Mouse (Mus musculus): ENCODE results near the gene Gm47959.

Gene Gm47959

DNA sequence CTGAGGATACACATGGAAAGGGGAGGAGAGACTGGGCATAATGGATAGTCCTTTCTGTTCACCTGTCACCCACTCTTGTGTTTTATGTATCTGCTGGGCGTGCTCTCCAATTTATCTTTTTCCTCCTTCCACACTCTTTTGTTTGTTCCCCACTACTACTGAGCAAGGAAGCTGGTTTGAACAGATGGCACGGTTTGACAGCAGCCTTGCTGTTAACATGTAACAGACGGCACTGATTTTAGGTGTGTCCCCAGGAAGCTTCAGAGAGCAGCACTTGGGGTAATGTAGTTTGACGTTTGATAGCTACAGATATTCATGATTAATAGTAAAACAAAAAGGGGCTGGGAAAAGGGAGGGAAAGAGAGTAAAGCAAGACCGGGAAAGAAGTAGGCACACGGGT, 7.1 kb downstream of the Gm47959 start:
- CTCF ChIA-PET = no interaction called here
- POLR2A ChIA-PET = no interaction called here

DNA sequence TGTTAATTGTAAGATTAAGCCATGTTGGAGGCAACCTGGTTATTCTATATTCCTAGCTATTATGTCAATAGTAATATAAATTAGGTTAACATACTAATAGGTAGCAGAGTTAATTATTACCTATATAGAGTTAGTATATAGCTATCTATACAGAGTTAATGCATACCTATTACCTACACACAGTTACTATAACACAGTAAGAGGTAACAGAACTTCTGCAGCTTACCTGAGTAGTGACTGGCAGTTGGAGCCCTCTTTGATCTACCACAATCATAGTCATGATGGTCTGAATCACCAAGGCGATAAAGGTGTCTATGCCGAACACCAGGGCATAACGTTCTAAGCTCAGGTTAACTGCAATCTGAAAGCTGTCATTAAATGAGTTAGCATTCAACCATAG, 14.1 kb downstream of the Gm47959 start:
- ChIA-PET POLR2A (no interaction called here), CTCF (no interaction called here)

DNA sequence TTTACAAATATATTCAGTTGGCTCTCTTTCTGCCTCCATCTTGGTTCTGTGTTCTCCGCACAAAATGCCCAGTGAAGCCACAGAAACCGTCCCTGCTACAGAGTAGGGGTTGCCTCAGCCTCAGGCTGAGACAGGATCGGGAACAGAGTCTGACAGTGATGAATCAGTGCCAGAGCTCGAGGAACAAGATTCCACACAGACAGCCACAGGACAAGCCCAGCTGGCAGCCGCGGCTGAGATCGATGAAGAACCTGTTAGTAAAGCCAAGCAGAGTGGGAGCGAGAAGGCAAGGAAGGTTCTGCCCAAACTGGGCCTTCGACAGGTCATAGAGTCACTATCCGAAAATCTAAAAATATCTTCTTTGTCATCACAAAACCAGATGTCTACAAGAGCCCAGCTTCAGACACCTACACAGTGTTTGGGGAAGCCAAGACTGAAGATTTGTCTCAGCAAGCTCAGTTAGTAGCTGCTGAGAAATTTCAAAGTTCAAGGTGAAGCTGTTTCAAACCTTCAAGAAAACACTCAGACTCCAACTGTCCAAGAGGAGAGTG, 15.1 kb downstream of the Gm47959 start:
- CTCF ChIA-PET = no interaction called here
- POLR2A ChIA-PET = interaction anchor here in 1 of 4 experiments (0.6 kb wide), 1 partner anchor 31 kb away, joined by 3 read pairs; no protein-coding TSS in a partner anchor

DNA sequence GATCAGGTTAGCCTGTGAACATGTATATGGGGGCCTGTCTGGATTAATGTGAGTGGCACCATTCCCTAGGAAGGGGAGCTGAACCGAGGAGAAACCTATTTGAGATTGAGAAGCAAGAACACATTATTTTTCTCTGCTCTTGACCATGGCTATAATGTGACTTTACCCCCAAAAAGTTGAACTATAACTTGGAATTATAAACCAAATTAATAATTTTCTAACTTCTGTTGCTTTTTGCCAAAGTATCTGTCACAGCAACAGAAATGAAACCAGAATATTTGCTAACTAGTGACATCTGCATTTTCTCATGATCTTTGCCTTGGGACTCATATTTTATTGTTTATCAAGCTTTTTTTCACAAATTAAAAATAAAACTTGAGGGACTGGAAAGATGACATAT, 16.2 kb downstream of the Gm47959 start:
- CTCF ChIA-PET = no interaction called here

DNA sequence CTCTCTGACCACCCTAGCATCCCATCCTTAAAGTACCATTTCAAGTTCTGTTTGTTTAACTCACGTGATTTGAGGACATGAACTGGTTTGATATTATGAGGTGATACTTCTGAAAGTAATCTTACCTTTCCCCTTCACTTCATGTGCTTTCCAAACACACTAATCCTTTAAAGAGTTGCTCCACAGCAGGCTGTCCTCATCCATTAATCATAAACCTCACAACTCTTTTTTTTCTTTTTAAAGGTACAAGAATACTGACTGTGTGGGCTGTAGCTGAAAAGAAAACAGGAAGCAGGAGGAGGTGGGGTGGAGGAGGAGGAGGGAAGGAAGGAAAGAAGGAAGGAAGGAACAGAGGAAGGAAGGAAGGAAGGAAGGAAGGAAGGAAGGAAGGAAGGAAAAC, 31.6 kb downstream of the Gm47959 start:
- CTCF ChIA-PET = no interaction called here
- POLR2A ChIA-PET = no interaction called here

More for the DNA sequence above, 16.2 kb downstream of the Gm47959 start:
- POLR2A ChIA-PET = interaction anchor here in 1 of 4 experiments (0.6 to 0.9 kb wide), 2 partner anchors 11 kb away, joined by 4 read pairs; no protein-coding TSS in a partner anchor

DNA sequence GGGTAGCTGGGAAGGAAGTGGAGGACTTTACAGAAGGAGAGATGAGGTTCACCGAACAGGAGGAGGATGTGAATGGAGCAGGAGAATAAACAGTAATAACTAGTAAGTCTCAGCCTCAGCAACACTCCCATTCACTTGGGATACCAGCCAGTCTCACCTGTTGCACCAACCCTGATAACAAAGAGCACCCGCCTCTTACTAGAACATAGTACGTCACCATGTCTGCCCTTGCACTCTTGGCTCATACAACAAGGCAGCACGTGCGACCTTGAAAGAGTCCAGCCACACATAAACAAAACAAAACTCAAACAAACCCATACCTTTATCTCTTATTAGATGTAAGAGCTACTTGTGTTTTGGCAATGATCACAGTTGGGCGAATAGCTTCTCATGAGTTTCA, 32.2 kb downstream of the Gm47959 start:
- ChIA-PET CTCF (no interaction called here), POLR2A (no interaction called here)

DNA sequence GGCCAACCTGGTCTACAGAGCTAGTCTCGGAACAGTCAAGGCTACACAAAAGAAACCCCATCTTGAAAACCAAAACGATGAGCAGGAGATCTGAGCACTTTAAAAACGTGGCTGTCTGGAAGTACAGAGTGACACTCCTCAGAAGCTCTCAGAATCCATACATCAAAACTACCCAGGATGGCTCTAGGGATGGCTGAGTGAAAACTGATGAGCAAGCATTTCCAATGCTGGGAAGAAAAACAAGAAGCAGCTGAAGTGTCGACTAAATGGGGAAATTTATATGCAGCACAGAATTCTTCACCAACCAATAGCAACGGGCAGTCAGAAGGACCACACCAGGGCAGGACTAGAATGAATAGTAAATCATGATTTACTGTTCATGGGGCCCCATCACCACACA, 34.2 kb downstream of the Gm47959 start:
- CTCF ChIA-PET = interaction anchor here in 1 of 4 experiments (1.0 kb wide), 1 partner anchor 31 kb away, joined by 4 read pairs; no protein-coding TSS in a partner anchor
- POLR2A ChIA-PET = interaction anchor here in 2 of 4 experiments (1.4 to 1.5 kb wide), 2 partner anchors 10 to 14 kb away, joined by 3 to 4 read pairs; partner anchors contain the start of gene Gm47969 (in 1 of the 2)

DNA sequence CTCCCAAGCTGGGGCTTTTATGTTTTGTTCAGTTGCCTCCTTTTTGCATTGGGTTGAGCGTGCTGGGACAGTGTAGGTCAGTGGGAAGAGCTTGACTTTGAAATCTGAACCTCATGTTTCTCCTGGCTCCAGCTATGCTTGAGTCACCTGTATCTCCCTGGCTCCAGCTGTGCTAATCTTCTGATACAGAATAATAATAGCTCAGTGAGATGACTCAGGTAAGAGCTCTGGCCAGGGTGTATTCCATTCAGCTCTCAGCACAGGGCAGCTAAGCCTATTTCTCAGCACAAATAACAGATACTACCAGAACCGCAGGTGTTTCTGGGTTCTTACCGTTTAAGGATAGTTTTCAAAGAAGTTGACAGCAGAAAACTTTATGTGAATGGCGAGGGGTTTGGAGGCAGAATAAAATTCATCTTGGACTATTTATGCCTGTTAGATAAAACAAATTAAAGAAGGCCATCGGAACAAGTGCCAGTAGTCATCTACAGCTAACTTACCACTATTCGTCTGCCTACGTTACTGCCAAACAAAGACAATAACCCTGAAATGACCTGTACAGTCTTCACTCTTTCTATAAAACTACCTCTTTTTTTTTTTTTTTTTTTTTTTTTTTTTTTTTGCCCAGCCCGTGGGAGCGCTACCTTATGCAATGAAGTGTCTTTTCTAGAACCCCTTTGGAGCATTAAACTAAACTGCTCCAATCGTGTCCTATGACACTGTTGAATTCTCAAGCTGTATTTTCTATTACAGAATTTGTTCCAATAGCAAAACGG, 36.7 kb downstream of the Gm47959 start:
- ChIA-PET POLR2A (interaction anchor here in 2 of 4 experiments (0.6 to 1.3 kb wide), 4 partner anchors 13 to 678 kb away, joined by 3 to 5 read pairs (median 3); no protein-coding TSS in a partner anchor), CTCF (no interaction called here)

DNA sequence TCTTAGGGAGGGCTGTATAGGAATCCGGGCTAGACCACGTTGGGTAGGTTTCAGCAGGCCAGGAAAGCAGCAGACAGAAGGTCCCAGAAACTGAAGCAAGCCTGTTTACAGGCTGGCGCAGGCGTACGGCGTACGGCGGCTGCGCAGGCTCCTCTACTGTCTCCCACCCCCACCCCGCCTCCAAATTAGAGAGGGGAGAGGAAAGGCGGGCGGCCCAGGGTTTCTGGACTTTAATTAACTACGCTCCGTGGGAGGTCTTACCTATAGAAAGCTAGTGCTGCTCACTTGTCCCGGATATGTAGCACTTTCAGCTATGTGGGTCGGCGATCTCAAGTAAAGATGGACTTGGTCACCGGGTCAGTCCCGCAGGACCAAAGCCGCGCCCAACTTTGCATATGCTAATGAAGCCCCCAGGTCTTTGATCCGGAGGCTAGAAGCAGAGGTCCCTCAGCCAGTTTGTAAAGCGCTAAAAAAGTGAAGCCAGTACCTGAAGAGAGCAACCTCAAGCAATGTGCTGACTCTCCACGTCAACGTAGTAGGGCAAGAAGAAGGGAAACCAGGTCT, 37.8 kb downstream of the Gm47959 start, which contains the start of gene Slc19a3:
TSS of gene Slc19a3 (minus strand) at position 340 of the 564 bp plus-strand sequence.
- POLR2A ChIA-PET = interaction anchor here in 3 of 4 experiments (0.6 to 1.4 kb wide), 7 partner anchors 10 to 747 kb away, joined by 3 to 4 read pairs (median 3); partner anchors contain the start of gene Irs1 (in 1 of the 3)
- CTCF ChIA-PET = interaction anchor here in 3 of 4 experiments (0.6 to 1.2 kb wide), 3 partner anchors 27 to 604 kb away, joined by 3 read pairs; no protein-coding TSS in a partner anchor

DNA sequence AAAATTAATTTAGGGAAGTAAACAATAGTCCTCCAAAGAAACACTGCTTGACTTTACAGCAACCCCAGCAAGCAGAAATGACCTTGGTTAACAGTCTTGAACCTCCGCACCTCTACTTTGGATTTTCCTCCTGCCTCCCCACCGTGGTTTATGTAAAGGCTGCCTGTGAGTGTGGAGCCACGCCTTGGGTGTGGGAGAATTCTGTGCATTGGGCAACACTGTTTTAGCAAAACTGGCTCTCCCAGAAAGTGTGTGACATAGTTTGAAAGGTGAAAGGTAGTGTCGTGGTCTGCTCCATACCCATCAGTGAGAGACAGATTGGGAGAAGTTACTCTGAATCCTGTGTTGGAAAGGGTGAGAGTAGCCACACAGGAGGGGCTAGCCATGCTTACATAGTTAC, 38.7 kb downstream of the Gm47959 start:
- ChIA-PET CTCF (interaction anchor here in 1 of 4 experiments (1.2 kb wide), 1 partner anchor 26 kb away, joined by 3 read pairs; no protein-coding TSS in a partner anchor), POLR2A (interaction anchor here in 3 of 4 experiments (0.6 to 1.4 kb wide), 3 partner anchors 10 to 748 kb away, joined by 4 to 5 read pairs (median 4); partner anchors contain the start of gene Irs1 (in 1 of the 3))

DNA sequence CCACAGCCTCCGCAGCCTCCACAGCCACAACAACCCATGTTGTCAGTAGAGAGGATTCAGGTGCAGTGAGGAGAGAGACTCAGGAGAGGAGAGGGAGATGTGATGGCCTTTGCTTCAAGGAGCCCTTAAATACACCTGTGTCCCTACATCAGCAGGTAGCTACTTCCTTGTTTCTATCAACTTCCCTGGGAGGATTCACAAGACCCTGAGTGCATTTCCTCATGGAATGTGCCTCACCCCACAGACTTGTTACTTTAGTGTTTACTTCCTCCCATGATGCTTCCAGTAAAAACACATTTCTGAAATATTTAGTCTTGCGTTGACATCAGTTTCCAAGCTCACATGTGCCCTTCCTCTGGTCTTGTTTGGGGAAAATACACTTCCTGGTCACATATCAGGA, 42.0 kb downstream of the Gm47959 start, which contains the start of gene Krtap28-10:
TSS of gene Krtap28-10 (minus strand) at position 101 of the 400 bp plus-strand sequence.
- ChIA-PET CTCF (no interaction called here), POLR2A (no interaction called here)

DNA sequence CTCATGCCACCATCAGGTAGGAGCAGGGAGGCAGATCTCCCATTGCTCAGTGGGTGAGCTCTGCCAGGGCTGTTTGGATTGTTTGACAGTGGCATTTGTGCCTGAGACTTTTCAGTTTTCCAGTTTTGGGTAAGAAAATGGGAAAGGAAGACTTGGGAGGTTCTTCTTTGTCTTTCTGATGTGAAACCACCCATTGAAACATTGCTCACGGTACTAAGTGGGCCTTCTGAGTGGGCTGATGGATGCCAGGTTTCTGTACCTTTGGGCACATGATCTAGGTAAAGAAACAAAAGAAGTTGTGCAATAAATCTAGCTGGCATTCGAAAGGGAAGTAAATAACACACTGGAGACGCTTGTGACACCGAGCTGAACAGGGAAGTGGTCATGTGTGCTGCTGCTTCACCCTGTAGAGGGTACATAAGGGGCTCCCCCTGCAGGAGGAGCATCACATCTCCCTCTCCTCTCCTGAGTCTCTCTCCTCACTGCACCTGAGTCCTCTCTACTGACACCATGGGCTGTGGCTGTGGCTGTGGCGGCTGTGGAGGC, 44.6 kb downstream of the Gm47959 start, which contains the start of gene Gm47969:
TSS of gene Gm47969 (plus strand) at position 51 of the 546 bp plus-strand sequence.
- ChIA-PET CTCF (no interaction called here), POLR2A (interaction anchor here in 1 of 4 experiments (1.2 kb wide), 1 partner anchor 11 kb away, joined by 3 read pairs; no protein-coding TSS in a partner anchor)

Data from embryonic stem cell, embryonic (primary cell).